Mouse (Mus musculus) MEL (cell line): Measurements from ENCODE around the gene Gm45208. TPM values are rescaled to one million over a fixed set of nuclear protein-coding genes. Genes with fewer than 3 reads are reported as not detected.

Experiments used
- DNase-seq: peaks from one replicate; pipeline ENCODE4 v3.0.0; 2011; ENCODE audit warnings: low read depth, low spot score
- H3K27ac ChIP-seq: 2 replicates; pipeline ENCODE4 v1.5.1; 2012; ENCODE audit warnings: low read depth, mild to moderate bottlenecking, control low read depth, low read length, moderate library complexity; ENCODE audit not compliant: control insufficient read depth
- H3K27me3 ChIP-seq, 2 experiments: fragments of 150-350 bp in 1 of 2; sonication (generic) in 1 of 2; 2 replicates each; pipeline ENCODE4 v1.6.1; 2012; ENCODE audit warnings: low read length in 2 of 2, mild to moderate bottlenecking in 2 of 2, improper control_type of control experiment in 1 of 2, moderate library complexity in 1 of 2; ENCODE audit not compliant: insufficient read depth in 2 of 2, control insufficient read depth in 1 of 2
- H3K36me3 ChIP-seq, 2 experiments: 2 replicates each; pipeline ENCODE4 v1.6.1; 2012 to 2014; ENCODE audit warnings: low read length in 2 of 2, improper control_type of control experiment in 1 of 2, inconsistent platforms in 1 of 2, mild to moderate bottlenecking in 1 of 2; ENCODE audit not compliant: insufficient read depth in 2 of 2, control insufficient read depth in 1 of 2
- H3K4me1 ChIP-seq, 2 experiments: fragments of 150-350 bp in 1 of 2; sonication (generic) in 1 of 2; 2 replicates each; pipeline ENCODE4 v1.6.1; 2012; ENCODE audit warnings: low read length in 2 of 2, improper control_type of control experiment in 1 of 2, mild to moderate bottlenecking in 1 of 2; ENCODE audit not compliant: insufficient read depth in 2 of 2, control insufficient read depth in 1 of 2
- H3K4me3 ChIP-seq, 2 experiments: fragments of 150-350 bp in 1 of 2; sonication (generic) in 1 of 2; 2 replicates each; pipeline ENCODE4 v1.5.1; 2012; ENCODE audit warnings: low read depth in 2 of 2, low read length in 2 of 2, mild to moderate bottlenecking in 2 of 2, moderate library complexity in 2 of 2, control low read depth in 1 of 2, improper control_type of control experiment in 1 of 2; ENCODE audit not compliant: control insufficient read depth in 1 of 2, insufficient read depth in 1 of 2
- H3K79me2 ChIP-seq: 2 replicates; pipeline ENCODE4 v1.6.1; 2012; ENCODE audit warnings: mild to moderate bottlenecking, low read length, moderate library complexity; ENCODE audit not compliant: control insufficient read depth, poor library complexity, insufficient read depth
- H3K9ac ChIP-seq: 2 replicates; pipeline ENCODE4 v1.6.1; 2012; ENCODE audit warnings: low read depth, mild to moderate bottlenecking, control low read depth, low read length, moderate library complexity; ENCODE audit not compliant: control insufficient read depth, poor library complexity, severe bottlenecking
- H3K9me3 ChIP-seq: fragments of 150-350 bp; sonication (generic); replicated peaks from 2 replicates; pipeline ENCODE4 v1.6.1; 2012; ENCODE audit warnings: mild to moderate bottlenecking, low read length, improper control_type of control experiment, moderate library complexity; ENCODE audit not compliant: insufficient read depth
- BHLHE40 ChIP-seq: IDR thresholded peaks from 2 replicates; pipeline ENCODE4 v1.6.1; 2012; ENCODE audit warnings: low read depth, mild to moderate bottlenecking, inconsistent platforms, low read length, improper control_type of control experiment, borderline replicate concordance
- CTCF ChIP-seq, 3 experiments: IDR thresholded peaks in 2 of 3; conservative IDR thresholded peaks in 1 of 3; 2 replicates each; pipeline ENCODE4 v1.5.1; 2011 to 2012; ENCODE audit warnings: low read length in 3 of 3, low read depth in 2 of 3, mild to moderate bottlenecking in 2 of 3, improper control_type of control experiment in 1 of 3, inconsistent platforms in 1 of 3, mixed read lengths in 1 of 3, moderate library complexity in 1 of 3; ENCODE audit not compliant: control insufficient read depth in 1 of 3, insufficient read depth in 1 of 3, poor library complexity in 1 of 3, severe bottlenecking in 1 of 3
- E2F4 ChIP-seq: IDR thresholded peaks from 2 replicates; pipeline ENCODE4 v1.6.1; 2011; ENCODE audit warnings: low read depth, low read length, improper control_type of control experiment, borderline replicate concordance
- ELF1 ChIP-seq: IDR thresholded peaks from 2 replicates; pipeline ENCODE4 v1.6.1; 2014; ENCODE audit warnings: low read depth, mild to moderate bottlenecking, inconsistent platforms, low read length, improper control_type of control experiment, moderate library complexity
- ETS1 ChIP-seq: IDR thresholded peaks from 2 replicates; pipeline ENCODE4 v1.6.1; 2012; ENCODE audit warnings: low read depth, mild to moderate bottlenecking, inconsistent platforms, low read length, improper control_type of control experiment, moderate library complexity
- GABPA ChIP-seq: IDR thresholded peaks from 2 replicates; pipeline ENCODE4 v1.6.1; 2012; ENCODE audit warnings: low read depth, mild to moderate bottlenecking, inconsistent platforms, low read length, improper control_type of control experiment, moderate library complexity
- GATA1 ChIP-seq: IDR thresholded peaks from 2 replicates; pipeline ENCODE4 v1.6.1; 2011; ENCODE audit warnings: low read depth, low read length, improper control_type of control experiment
- HCFC1 ChIP-seq: IDR thresholded peaks from 2 replicates; pipeline ENCODE4 v1.6.1; 2012; ENCODE audit warnings: low read depth, mild to moderate bottlenecking, inconsistent platforms, low read length, improper control_type of control experiment, moderate library complexity
- JUND ChIP-seq: IDR thresholded peaks from 2 replicates; pipeline ENCODE4 v1.6.1; 2011; ENCODE audit warnings: low read depth, mild to moderate bottlenecking, improper control_type of control experiment, low read length
- KAT2A ChIP-seq: conservative IDR thresholded peaks from 2 replicates; pipeline ENCODE4 v1.6.1; 2012; ENCODE audit warnings: low read depth, low read length, improper control_type of control experiment, inconsistent platforms
- MAFK ChIP-seq: IDR thresholded peaks from 2 replicates; pipeline ENCODE4 v1.6.1; 2011; ENCODE audit warnings: low read depth, mild to moderate bottlenecking, low read length, improper control_type of control experiment, borderline replicate concordance
- MAX ChIP-seq: IDR thresholded peaks from 2 replicates; pipeline ENCODE4 v1.6.1; 2011; ENCODE audit warnings: low read length, improper control_type of control experiment
- MAZ ChIP-seq: IDR thresholded peaks from 2 replicates; pipeline ENCODE4 v1.6.1; 2012; ENCODE audit warnings: low read depth, mild to moderate bottlenecking, inconsistent platforms, low read length, improper control_type of control experiment
- MEF2A ChIP-seq: IDR thresholded peaks from 2 replicates; pipeline ENCODE4 v1.6.1; 2014; ENCODE audit warnings: low read depth, mild to moderate bottlenecking, inconsistent platforms, low read length, improper control_type of control experiment; ENCODE audit not compliant: poor library complexity, insufficient replicate concordance, severe bottlenecking; ENCODE audit errors: extremely low read depth
- MXI1 ChIP-seq: IDR thresholded peaks from 2 replicates; pipeline ENCODE4 v1.6.1; 2011; ENCODE audit warnings: mild to moderate bottlenecking, low read depth, low read length, improper control_type of control experiment
- MYB ChIP-seq: IDR thresholded peaks from 2 replicates; pipeline ENCODE4 v1.6.1; 2011; ENCODE audit warnings: mild to moderate bottlenecking, low read depth, low read length, improper control_type of control experiment
- MYC ChIP-seq: IDR thresholded peaks from 2 replicates; pipeline ENCODE4 v1.6.1; 2011; ENCODE audit warnings: low read depth, mild to moderate bottlenecking, low read length, improper control_type of control experiment, moderate library complexity
- NELFE ChIP-seq: IDR thresholded peaks from 2 replicates; pipeline ENCODE4 v1.6.1; 2011; ENCODE audit warnings: low read depth, low read length, improper control_type of control experiment
- POLR2A ChIP-seq, 2 experiments: IDR thresholded peaks; 2 replicates each; pipeline ENCODE4 v1.6.1; 2011 to 2012; ENCODE audit warnings: low read length in 2 of 2, mild to moderate bottlenecking in 2 of 2, control low read depth in 1 of 2, improper control_type of control experiment in 1 of 2, low read depth in 1 of 2, moderate library complexity in 1 of 2; ENCODE audit not compliant: control insufficient read depth in 1 of 2, insufficient read depth in 1 of 2, poor library complexity in 1 of 2
- POLR2AphosphoS5 ChIP-seq: IDR thresholded peaks from 2 replicates; pipeline ENCODE4 v1.6.1; 2012; ENCODE audit warnings: low read depth, borderline replicate concordance, mild to moderate bottlenecking, inconsistent platforms, low read length, moderate library complexity, mixed read lengths
- RAD21 ChIP-seq: IDR thresholded peaks from 2 replicates; pipeline ENCODE4 v1.6.1; 2011; ENCODE audit warnings: mild to moderate bottlenecking, low read depth, low read length, improper control_type of control experiment
- RCOR1 ChIP-seq: IDR thresholded peaks from 2 replicates; pipeline ENCODE4 v1.6.1; 2012; ENCODE audit warnings: low read depth, mild to moderate bottlenecking, inconsistent platforms, low read length, improper control_type of control experiment
- SMC3 ChIP-seq: IDR thresholded peaks from 2 replicates; pipeline ENCODE4 v1.6.1; 2011; ENCODE audit warnings: low read depth, low read length, improper control_type of control experiment
- TBP ChIP-seq: IDR thresholded peaks from 2 replicates; pipeline ENCODE4 v1.8.0; 2011; ENCODE audit warnings: low read depth, low read length, improper control_type of control experiment
- TCF12 ChIP-seq: IDR thresholded peaks from 2 replicates; pipeline ENCODE4 v1.6.1; 2014; ENCODE audit warnings: low read depth, mild to moderate bottlenecking, inconsistent platforms, low read length, improper control_type of control experiment, moderate library complexity
- UBTF ChIP-seq: IDR thresholded peaks from 2 replicates; pipeline ENCODE4 v1.6.1; 2012; ENCODE audit warnings: low read depth, mild to moderate bottlenecking, inconsistent platforms, low read length, improper control_type of control experiment, moderate library complexity, borderline replicate concordance; ENCODE audit not compliant: insufficient read depth
- USF2 ChIP-seq, 2 experiments: IDR thresholded peaks; 2 replicates each; pipeline ENCODE4 v1.6.1; 2011 to 2012; ENCODE audit warnings: improper control_type of control experiment in 2 of 2, low read length in 2 of 2, borderline replicate concordance in 1 of 2, inconsistent platforms in 1 of 2, low read depth in 1 of 2, mild to moderate bottlenecking in 1 of 2; ENCODE audit not compliant: insufficient read depth in 1 of 2
- ZKSCAN1 ChIP-seq: IDR thresholded peaks from 2 replicates; pipeline ENCODE4 v1.6.1; 2012; ENCODE audit warnings: low read depth, mild to moderate bottlenecking, inconsistent platforms, low read length, improper control_type of control experiment, moderate library complexity
- ZMIZ1 ChIP-seq: IDR thresholded peaks from 2 replicates; pipeline ENCODE4 v1.6.1; 2012; ENCODE audit warnings: low read depth, mild to moderate bottlenecking, inconsistent platforms, low read length, improper control_type of control experiment, moderate library complexity
- ZNF384 ChIP-seq: IDR thresholded peaks from 2 replicates; pipeline ENCODE4 v1.6.1; 2012; ENCODE audit warnings: low read depth, mild to moderate bottlenecking, inconsistent platforms, low read length, improper control_type of control experiment
- polyA plus RNA-seq, 2 experiments: library from polyadenylated mRNA; stranded (reverse) in 1 of 2; unstranded in 1 of 2; fragments of >175 nt in 1 of 2; fragments of >200 nt in 1 of 2; gene quantifications; 2 replicates each; pipeline versions ENCODE4 v1.2.1 to v1.2.4; 2012; ENCODE audit warnings: low replicate concordance in 2 of 2, low read depth in 1 of 2; ENCODE audit not compliant: insufficient read length in 2 of 2, insufficient read depth in 1 of 2, missing spikeins in 1 of 2
- total RNA-seq: library from RNA; depleted of rRNA; stranded (reverse); fragments of 300-350 nt; gene quantifications from 2 replicates; pipeline ENCODE4 v1.2.3, GENCODE M21; 2012

The Gm45208 gene
- total and polyA plus RNA-seq, 3 experiments, result 11.0 TPM; not detected in 2

DNA sequence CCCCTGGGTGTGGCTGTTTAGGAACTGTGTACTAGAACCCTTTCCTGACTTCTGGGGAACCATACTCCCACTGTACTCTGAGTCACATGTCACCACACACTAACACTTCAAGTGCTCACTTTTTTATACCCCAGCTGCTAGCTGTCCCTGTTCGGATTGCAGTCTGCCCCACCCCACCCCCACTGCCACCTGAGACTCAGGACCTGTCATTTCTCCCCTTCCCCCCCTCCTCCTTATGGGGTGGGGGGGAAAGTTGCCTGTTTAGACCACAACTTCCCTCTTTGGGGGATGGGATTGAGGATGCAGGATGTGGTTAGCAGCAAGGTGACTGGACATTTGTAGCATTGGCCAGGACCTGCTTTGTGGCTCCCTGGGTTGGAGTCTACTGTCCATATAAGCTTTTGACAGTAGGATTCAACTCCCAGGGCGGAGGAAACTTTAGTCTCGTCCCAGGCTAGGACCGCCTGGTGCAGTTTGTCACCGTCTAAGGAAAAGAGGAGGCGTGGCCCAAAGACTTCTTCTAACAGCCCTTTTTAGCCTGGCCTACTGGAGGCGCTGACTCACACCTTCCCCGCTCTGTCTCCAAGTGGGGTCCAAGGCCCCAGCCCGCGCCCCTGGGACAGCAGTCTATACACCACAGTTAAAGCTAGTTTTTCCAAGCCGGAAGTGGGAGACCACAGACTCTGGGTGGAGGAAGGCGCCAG is 48.3 kb upstream of the Gm45208 start (continued):
- TF ChIP-seq POLR2AphosphoS5 (no peak), ZKSCAN1 (no peak), MAX (peak; percentile 47), ELF1 (no peak; the same call in 1 of the 2 replicates)

DNA sequence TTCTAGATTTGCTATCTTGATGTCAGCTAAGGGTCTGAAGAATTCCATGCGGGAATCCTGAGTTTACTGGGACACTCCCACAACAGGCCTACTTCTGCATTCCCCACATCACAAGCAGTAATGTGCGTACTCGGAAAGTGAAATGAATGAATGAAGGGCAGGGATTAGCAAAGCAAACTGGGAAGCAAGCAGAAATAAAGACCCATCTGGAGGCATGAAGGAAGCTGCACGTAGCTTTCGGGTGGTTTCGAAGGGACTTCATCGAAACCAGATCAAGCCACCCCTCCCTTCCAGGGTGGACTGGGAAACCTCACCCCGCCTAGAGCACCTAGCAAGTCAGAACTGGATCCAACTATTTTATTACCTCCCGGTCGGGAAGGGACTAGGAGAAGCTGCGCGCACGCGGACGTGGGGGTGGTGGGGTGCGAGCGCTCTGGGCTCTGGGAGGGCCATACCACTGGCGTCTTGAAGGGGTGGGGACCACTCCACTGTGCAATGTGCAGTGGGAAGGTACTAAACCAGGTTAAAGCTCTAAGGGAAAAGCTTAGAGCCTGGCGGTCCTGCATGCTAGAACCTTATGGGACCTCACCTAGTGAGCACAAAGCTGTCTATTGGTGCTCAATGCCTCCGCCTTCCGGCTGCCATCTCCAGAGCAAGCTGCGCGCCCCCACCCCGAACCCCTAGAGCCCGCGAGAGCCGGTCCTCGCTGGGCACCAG is 47.6 kb upstream of the Gm45208 start:
- Histone ChIP-seq H3K79me2 (peaks cover 5% of the 10 kb centered on the region; the same call in 1 of the 2 replicates), H3K9me3 (no peaks in the 10 kb centered on the region), H3K9ac (peak overlapping the region; percentile 82), H3K27me3 (no peaks in the 10 kb centered on the region), H3K4me3 (peak overlapping the region; percentile 67 to 81), H3K4me1 (peaks cover 11 to 27% of the 10 kb centered on the region in 2 experiments), H3K27ac (peak overlapping the region; percentile 95), H3K36me3 (peaks cover 0 to 25% of the 10 kb centered on the region in 2 experiments; a peak in 2 of 4 replicates)
- peak; percentile 85 for DNase-seq
- TF ChIP-seq ETS1 (no peak; the same call in 1 of the 2 replicates), ZNF384 (no peak), MEF2A (no peak), MYB (no peak), GATA1 (0 out of 2 replicates have a peak, but pooled peaks have one; percentile 18), RAD21 (no peak), SMC3 (no peak), POLR2AphosphoS5 (no peak), MAX (no peak), BHLHE40 (no peak), CTCF (IDR thresholded peaks at IDR 0.05 in 2 of 3, conservative IDR thresholded peaks at IDR 0.05 in 1 of 3; ENCODE audit: control insufficient read depth in 1 of 3, insufficient read depth in 1 of 3, low read depth in 2 of 3, low read length in 3 of 3, poor library complexity in 1 of 3, severe bottlenecking in 1 of 3) (no peak; a peak in 1 of 6 replicates), POLR2A (IDR thresholded peaks at IDR 0.05; ENCODE audit: control insufficient read depth in 1 of 2, insufficient read depth in 1 of 2, low read depth in 1 of 2, low read length in 2 of 2, poor library complexity in 1 of 2) (peak in 1 of 2 experiments; percentile 65; a peak in 2 of 4 replicates), MXI1 (peak; percentile 36; the same call in 1 of the 2 replicates), NELFE (peak; percentile 39; the same call in 1 of the 2 replicates), TBP (0 out of 2 replicates have a peak, but pooled peaks have one; percentile 13), JUND (no peak), HCFC1 (peak; percentile 13), ELF1 (no peak), KAT2A (no peak), MYC (peak; percentile 49; the same call in 1 of the 2 replicates), MAZ (peak; percentile 21; the same call in 1 of the 2 replicates), GABPA (no peak), E2F4 (no peak), UBTF (no peak), TCF12 (0 out of 2 replicates have a peak, but pooled peaks have one; percentile 25), MAFK (no peak), RCOR1 (no peak), ZMIZ1 (no peak; the same call in 1 of the 2 replicates), ZKSCAN1 (no peak), USF2 (IDR thresholded peaks at IDR 0.05; ENCODE audit: borderline replicate concordance in 1 of 2, insufficient read depth in 1 of 2, low read depth in 1 of 2, low read length in 2 of 2) (no peak)
